Mouse (Mus musculus): ENCODE data around the gene Wtap. TPM values are rescaled to one million over a fixed set of nuclear protein-coding genes. Genes with fewer than 3 reads are reported as not detected.
A peak's percentile ranks its signal among the peaks of the same experiment; 100 is the strongest.
"Not testable (repeated sequence)": the region's sequence is repeated elsewhere in the genome, so short reads cannot be mapped to it uniquely, and the experiment has no call there.

Wtap gene
- total RNA-seq (2022): 10 to 100 TPM; 31.7 to 33.9 (median 32.4) TPM

- no peak for DNase-seq (ENCODE audit: low spot score)
Measured at GRCm38 (mm10) chr17:12994069-12994468, at the start of gene Wtap. TSS of gene Wtap (minus strand) at chr17:12994169.

DNA sequence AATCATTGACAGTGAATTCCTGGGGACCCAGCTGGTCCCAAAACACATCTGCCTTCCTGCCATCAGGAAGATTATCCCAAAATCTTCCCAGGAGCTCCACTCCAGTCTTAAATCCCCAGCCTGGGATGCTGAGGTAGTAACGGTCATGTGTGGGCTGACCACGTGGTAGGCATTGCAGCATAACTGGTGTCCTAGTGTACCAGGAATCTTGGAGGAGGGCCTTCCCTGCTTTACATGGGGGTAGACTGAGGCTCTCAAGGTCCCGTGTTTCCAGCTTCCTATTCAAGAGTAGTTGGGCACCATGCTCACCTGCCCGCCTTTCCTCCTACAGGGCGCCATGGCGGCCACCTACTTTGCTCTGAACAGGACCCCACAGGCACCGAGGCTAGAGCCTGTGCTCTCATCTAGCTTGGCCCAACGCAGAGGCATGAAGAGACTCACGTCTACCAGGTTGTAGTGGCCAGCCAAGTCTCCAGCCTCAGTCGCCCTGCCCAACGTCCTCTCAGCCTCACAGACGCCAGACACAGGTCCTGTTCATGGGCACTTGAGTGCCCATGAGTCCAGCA, 42.7 kb upstream of the Wtap start:
- DNase-seq (ENCODE audit: low spot score): not testable (repeated sequence)

- no peak for DNase-seq (ENCODE audit: low spot score)
Measured at GRCm38 (mm10) chr17:13013316-13013715, 19.3 kb upstream of the Wtap start.

- peak; percentile 68 for DNase-seq (ENCODE audit: low spot score)
Measured at GRCm38 (mm10) chr17:13009887-13010286, 15.9 kb upstream of the Wtap start.

DNA sequence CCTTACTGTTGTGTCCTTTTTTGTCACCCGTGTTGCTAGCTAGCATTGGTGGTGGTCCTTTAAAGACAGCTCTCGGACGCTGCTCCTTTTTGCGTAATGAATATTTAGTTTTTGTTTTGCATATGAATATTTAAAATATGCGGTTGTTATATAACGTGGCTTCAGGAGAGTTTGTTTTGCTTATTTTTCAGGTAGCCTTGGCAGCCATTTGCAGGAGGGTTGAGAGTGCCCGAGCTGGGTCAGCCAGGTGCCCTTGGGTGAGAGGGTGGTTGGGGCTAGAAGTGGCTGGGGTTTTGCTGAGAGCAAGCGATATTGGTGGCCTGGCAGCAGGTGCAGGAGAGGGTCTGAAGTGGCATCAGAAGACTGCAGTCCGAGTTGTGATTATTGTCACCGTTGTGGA, 14.6 kb upstream of the Wtap start:
- no peak for DNase-seq (ENCODE audit: low spot score)

DNA sequence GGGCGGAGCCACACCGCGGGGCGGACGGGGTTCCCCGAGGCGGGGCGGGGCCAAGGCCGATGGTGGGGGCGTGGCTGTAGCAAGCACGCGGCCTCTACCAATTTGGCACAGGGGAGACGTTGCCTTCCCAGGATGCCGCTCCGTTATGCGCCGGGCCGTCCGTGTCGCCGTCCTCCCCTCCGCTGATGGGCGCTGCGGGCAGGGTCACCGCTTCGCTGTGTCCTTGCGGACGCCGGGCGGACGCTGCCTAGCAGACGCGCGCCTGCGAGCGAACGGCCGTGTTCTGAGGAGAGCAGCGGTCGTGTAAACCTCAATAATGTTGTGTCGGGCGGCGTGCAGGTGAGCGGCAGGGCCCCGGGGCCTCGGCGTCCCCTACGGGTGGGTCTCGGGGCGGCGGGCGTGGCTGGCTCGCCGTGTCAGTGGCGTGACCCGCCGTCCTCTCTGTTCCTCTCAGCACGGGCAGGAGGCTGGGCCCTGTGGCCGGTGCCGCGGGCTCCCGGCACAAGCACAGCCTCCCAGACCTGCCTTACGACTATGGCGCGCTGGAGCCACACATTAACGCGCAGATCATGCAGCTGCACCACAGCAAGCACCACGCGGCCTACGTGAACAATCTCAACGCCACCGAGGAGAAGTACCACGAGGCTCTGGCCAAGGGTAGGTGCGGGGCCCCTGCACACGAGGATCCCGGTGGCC, 13.9 kb upstream of the Wtap start:
- peak; percentile 99 for DNase-seq (ENCODE audit: low spot score)

DNA sequence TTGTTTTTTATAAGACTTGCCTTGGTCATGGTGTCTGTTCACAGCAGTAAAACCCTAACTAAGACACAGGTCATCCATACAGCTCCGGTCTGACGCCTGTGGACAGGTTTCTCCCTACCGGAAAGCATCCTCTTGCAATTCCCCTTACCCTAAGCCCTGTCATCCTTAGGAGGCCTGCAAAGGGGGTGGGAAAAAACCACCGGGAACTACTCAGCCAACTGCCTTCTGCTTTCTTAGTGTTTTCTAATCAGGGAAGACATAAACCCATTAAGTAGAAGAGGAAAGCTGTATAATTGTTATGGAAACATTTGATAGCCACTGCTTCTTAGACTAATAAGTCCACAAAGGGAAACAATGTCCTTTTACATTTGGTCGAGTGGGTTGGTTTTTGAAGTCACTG, 13.0 kb upstream of the Wtap start:
- DNase-seq (ENCODE audit: low spot score): no peak

GRCm38 (mm10) chr17:13006546-13006945, 12.6 kb upstream of the Wtap start, which contains the start of gene Sod2:
TSS of gene Sod2 (plus strand) at chr17:13006846.
- DNase-seq (ENCODE audit: low spot score): not testable (repeated sequence)

GRCm38 (mm10) chr17:13004436-13004835, 10.5 kb upstream of the Wtap start:
- not testable (repeated sequence) for DNase-seq (ENCODE audit: low spot score)

GRCm38 (mm10) chr17:13002243-13002642, 8.3 kb upstream of the Wtap start:
- DNase-seq (ENCODE audit: low spot score): not testable (repeated sequence)

- no peak for DNase-seq (ENCODE audit: low spot score)
Measured at GRCm38 (mm10) chr17:12999069-12999468, 5.1 kb upstream of the Wtap start.

GRCm38 (mm10) chr17:12997890-12998289, 3.9 kb upstream of the Wtap start:
- no peak for DNase-seq (ENCODE audit: low spot score)

DNA sequence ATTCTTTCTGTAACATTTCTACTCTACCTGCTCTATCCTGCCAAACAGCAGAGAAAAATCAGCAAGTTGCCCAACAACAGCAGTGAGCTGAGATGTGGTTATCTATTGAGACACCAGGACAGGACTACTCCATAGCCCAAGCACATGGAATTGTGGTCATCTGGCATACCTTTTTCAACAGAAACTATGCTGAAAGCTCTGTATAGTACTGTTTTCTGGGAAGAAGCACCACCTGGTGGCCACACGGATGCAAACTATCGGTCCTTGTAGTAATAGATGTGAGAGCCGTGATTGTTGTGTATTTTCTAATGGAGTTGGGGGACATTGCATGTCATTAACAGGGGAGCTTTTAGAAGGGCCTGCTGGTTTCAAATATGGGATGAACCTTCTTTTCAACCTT, 2.4 kb upstream of the Wtap start:
- no peak for DNase-seq (ENCODE audit: low spot score)

- DNase-seq (ENCODE audit: low spot score): peak; percentile 93
Measured at GRCm38 (mm10) chr17:12992470-12992991, 1.4 kb downstream of the Wtap start.

- peak; percentile 81 for DNase-seq (ENCODE audit: low spot score)
Measured at GRCm38 (mm10) chr17:12991635-12992358, 2.2 kb downstream of the Wtap start.

DNA sequence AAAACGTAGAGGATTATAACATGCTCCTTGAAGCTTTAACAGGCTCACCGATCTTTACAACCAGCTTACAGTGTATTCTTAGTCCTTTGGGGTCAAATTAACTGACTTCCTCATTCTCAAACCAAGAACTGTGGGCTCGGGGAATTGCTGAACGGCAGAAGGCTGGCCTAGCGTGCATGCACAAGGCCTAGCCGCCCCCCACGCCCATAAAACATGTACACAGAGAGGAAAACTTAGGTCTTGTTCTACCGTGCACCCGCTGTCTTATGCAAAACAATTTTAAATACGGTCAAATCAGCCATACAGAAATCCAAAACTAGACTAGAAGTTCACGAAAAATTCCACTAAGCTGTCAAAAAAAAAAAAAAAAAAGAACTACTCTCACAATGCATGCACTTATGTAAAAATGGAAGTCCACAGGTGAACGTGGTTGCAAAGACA, 2.8 kb downstream of the Wtap start:
- DNase-seq (ENCODE audit: low spot score): no peak

DNA sequence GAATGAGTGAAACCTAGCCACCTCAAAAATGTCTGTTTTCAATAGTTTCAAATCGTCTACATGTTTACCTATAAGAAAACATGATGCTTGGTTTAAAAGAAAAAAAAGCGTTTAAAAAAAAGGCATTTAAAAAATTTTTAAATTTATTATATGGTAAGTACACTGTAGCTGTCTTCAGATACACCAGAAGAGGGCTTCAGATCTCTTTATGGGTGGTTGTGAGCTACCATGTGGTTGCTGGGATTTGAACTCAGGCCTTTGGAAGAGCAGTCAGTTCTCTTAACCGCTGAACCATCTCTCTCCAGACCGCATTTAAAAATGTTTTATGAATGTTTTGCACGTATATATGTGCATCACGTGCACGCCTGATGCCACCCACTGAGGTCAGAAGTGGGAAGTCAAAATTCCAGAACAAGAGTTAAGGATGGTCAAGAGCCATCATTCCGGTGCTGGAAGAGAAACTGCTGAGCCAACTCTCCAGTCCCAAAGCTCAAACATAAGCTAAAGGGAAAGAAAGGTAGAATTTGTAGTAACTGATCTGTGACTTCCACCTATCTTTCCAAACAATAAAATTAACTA, 3.3 kb downstream of the Wtap start:
- no peak for DNase-seq (ENCODE audit: low spot score)

- DNase-seq (ENCODE audit: low spot score): not testable (repeated sequence)
Measured at GRCm38 (mm10) chr17:12988096-12988495, 5.9 kb downstream of the Wtap start.

DNA sequence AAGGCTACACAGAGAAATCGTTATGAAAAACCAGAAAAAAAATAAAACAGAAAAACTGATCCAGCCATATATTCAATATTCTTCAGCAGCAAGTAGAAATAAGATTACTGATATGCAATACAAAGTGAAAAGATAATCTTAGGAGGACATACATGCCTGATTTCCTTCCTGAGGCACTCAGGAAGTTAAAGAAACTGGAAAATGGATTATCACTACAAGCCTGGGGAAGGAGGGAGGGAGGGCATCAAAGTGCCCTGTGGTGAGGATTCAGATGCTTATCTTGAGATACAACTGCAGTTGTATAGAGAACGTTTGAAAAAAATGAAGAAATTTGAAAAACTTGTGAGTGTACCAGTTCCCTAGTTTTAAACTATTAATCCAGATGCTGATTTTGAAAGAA, 10.0 kb downstream of the Wtap start:
- DNase-seq (ENCODE audit: low spot score): no peak

GRCm38 (mm10) chr17:12978546-12978945, 15.4 kb downstream of the Wtap start:
- DNase-seq (ENCODE audit: low spot score): no peak

- DNase-seq (ENCODE audit: low spot score): no peak
Measured at GRCm38 (mm10) chr17:12973851-12974250, 20.1 kb downstream of the Wtap start.

DNA sequence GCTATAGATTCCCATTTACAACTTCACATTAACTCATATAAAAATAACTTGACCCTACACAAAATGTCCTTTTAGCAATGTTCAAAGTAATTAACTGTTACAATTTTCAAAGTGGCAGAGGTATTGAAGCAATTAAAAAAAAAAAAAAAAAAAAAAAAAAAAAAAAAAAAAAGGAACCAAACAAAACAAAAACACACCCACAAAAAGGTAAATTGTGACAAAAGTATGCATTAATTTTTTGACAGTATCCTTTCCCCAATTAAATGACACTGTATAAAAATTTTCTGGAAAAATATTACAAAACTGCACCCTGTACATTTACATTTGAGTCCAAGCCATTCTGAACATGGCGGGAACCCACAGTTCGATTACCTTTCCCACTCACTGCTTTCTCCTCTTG, 26.8 kb downstream of the Wtap start:
- no peak for DNase-seq (ENCODE audit: low spot score)

All from heart, adult 8-10 months (tissue).